10 mouse cellular contexts compared by ENCODE assay signal in genomic region chr7:130267099-130267498, GRCm38 (mm10).
DNase-seq lines count a peak whose midpoint lies in the region; ATAC-seq and TF ChIP-seq lines count a peak whose summit lies in the region.
"Had no signal": no experiment of that assay in that cellular context is flagged by ENCODE, and none has a peak within 500 bp of the region (broad histone marks: within the 10 kb centered on the region; RNA-seq: fewer than 3 reads in every experiment).

No protein-coding gene starts in this region.

- no peak overlapping the region for H3K4me3 ChIP-seq in liver, adult 2 months (ENCODE audit: insufficient read depth, low read depth, low read length)

- DNase-seq in embryo, embryonic 10 days (ENCODE audit: low spot score), result peak; percentile 72
- DNase-seq in embryo, embryonic 9.5 days (ENCODE audit: extremely low spot score), result no peak
- peak; percentile 52 for DNase-seq in liver, adult 2 months (ENCODE audit: extremely low read depth, low read depth, low spot score)
- no peak for DNase-seq in liver
- peak; percentile 74 for DNase-seq in ZHBTc4 (ENCODE audit: low read depth, low spot score)
- DNase-seq in lung, postnatal 36 days, result peak; percentile 56
- DNase-seq in left cerebral cortex, postnatal 4 days, result no peak
- DNase-seq: cerebellum, adult 18-20 months had no signal

- intact Hi-C loops in left cerebral cortex, postnatal 4 days (cut with DNase I), result loop anchor here (5.0 to 10.0 kb wide), 3 partner anchors 108 to 482 kb away; no protein-coding TSS in a partner anchor

- peak; percentile 62 for TF ChIP-seq CTCF in liver, adult 2 months (IDR thresholded peaks at IDR 0.05; ENCODE audit: low read depth, low read length)

- H3K36me3 ChIP-seq in liver, adult 2 months (ENCODE audit: control insufficient read depth, insufficient read depth, low read length), result no peaks in the 10 kb centered on the region
- H3K36me3 ChIP-seq: limb, embryonic 12.5 days had no signal

- no peak for ATAC-seq in erythroid progenitor cell, adult 5-6 weeks (replicated peaks; ENCODE audit: low FRiP score, poor library complexity, severe bottlenecking)

- H3K27ac ChIP-seq in liver, adult 2 months (replicated peaks; ENCODE audit: insufficient read depth, low read depth, low read length), result no peak overlapping the region

- H3K9ac ChIP-seq in liver, adult 2 months (ENCODE audit: low read depth, low read length), result no peak overlapping the region

- H3K4me1 ChIP-seq in liver, adult 2 months (ENCODE audit: control insufficient read depth, insufficient read depth, low read length), result peaks cover 3% of the 10 kb centered on the region; the same call in 1 of the 2 replicates

- TF ChIP-seq POLR2A in liver, adult 2 months (IDR thresholded peaks at IDR 0.05; ENCODE audit: extremely low read depth, insufficient read depth, low read length), result no peak

- H3K79me2 ChIP-seq in liver, adult 2 months (ENCODE audit: control insufficient read depth, insufficient read depth, low read length), result peaks cover 7% of the 10 kb centered on the region; the same call in 1 of the 2 replicates

- H3K27me3 ChIP-seq in liver, adult 2 months (ENCODE audit: control insufficient read depth, insufficient read depth, low read length), result no peaks in the 10 kb centered on the region

- 51% methylated on average over 5 of the region's 5 CpGs for WGBS in liver, adult 2 months

Comparison
In these comparisons a context has a peak if more than half of its experiments do, and no peak if none do; other contexts are left out.
1. DNase-seq: peak in embryo, embryonic 10 days (single experiment), liver, adult 2 months (single experiment), ZHBTc4 (single experiment) and lung, postnatal 36 days (single experiment); none in embryo, embryonic 9.5 days (single experiment), liver (single experiment) and left cerebral cortex, postnatal 4 days (single experiment).